Mouse (Mus musculus): Measurements from ENCODE around the gene Cars. TPM values are rescaled to one million over a fixed set of nuclear protein-coding genes. Genes with fewer than 3 reads are reported as not detected.
"Not testable (repeated sequence)": the region's sequence is repeated elsewhere in the genome, so short reads cannot be mapped to it uniquely, and the experiment has no call there.

Gene Cars
- total RNA-seq (2021): 10 to 100 TPM; 44.1 to 45.0 TPM
- long read RNA-seq, experiment 1, transcript Cars-202 (22 exons, 2,462 nt): major isoform, 23 of 36 reads
- long read RNA-seq, experiment 1, partial matches to known transcripts: 4 of 36 reads
- long read RNA-seq, experiment 1, other reads (novel, unspliced or antisense): 6 of 36 reads
- long read RNA-seq, experiment 2, transcript Cars-201 (23 exons, 3,222 nt): minor isoform, 6 of 67 reads
- long read RNA-seq, experiment 2, transcript Cars-202 (22 exons, 2,462 nt): major isoform, 47 of 67 reads
- long read RNA-seq, experiment 2, partial matches to known transcripts: 7 of 67 reads
- long read RNA-seq, experiment 2, other reads (novel, unspliced or antisense): 7 of 67 reads

- DNase-seq (ENCODE audit: low spot score in 2 of 2): peak; percentile 72 to 88
These were observed at the start of gene Cars for GRCm38 (mm10) chr7:143599428-143600230. Gene Cars, minus strand, starts transcription at chr7:143600090.

GRCm38 (mm10) chr7:143649034-143649768 is 49.3 kb upstream of the Cars start, which contains the start of gene Tnfrsf22:
Gene Tnfrsf22, minus strand, starts transcription at chr7:143649661.
- DNase-seq (ENCODE audit: low spot score in 2 of 2): peak; percentile 42 to 54

GRCm38 (mm10) chr7:143643949-143644348 is 44.1 kb upstream of the Cars start:
- DNase-seq (ENCODE audit: low spot score in 2 of 2): not testable (repeated sequence)

GRCm38 (mm10) chr7:143636674-143637073 is 36.8 kb upstream of the Cars start:
- no peak for DNase-seq (ENCODE audit: low spot score in 2 of 2)

GRCm38 (mm10) chr7:143631503-143631902 is 31.6 kb upstream of the Cars start:
- no peak for DNase-seq (ENCODE audit: low spot score in 2 of 2)

- no peak for DNase-seq (ENCODE audit: low spot score in 2 of 2)
These were observed 29.6 kb upstream of the Cars start for GRCm38 (mm10) chr7:143629501-143629900.

- no peak for DNase-seq (ENCODE audit: low spot score in 2 of 2)
These were observed 28.6 kb upstream of the Cars start, which contains the start of gene Tnfrsf26 for GRCm38 (mm10) chr7:143628540-143628939. Gene Tnfrsf26, minus strand, starts transcription at chr7:143628722.

- DNase-seq (ENCODE audit: low spot score in 2 of 2): no peak
These were observed 27.8 kb upstream of the Cars start for GRCm38 (mm10) chr7:143627555-143628286.

- DNase-seq (ENCODE audit: low spot score in 2 of 2): no peak
These were observed 26.3 kb upstream of the Cars start for GRCm38 (mm10) chr7:143626178-143626577.

- no peak for DNase-seq (ENCODE audit: low spot score in 2 of 2)
These were observed 25.3 kb upstream of the Cars start for GRCm38 (mm10) chr7:143625151-143625550.

- no peak for DNase-seq (ENCODE audit: low spot score in 2 of 2)
These were observed 24.7 kb upstream of the Cars start for GRCm38 (mm10) chr7:143624561-143624960.

GRCm38 (mm10) chr7:143620951-143621350 is 21.1 kb upstream of the Cars start:
- no peak for DNase-seq (ENCODE audit: low spot score in 2 of 2)

GRCm38 (mm10) chr7:143614404-143615135 is 14.7 kb upstream of the Cars start:
- no peak for DNase-seq (ENCODE audit: low spot score in 2 of 2)

GRCm38 (mm10) chr7:143612215-143612614 is 12.3 kb upstream of the Cars start:
- DNase-seq (ENCODE audit: low spot score in 2 of 2): no peak

- DNase-seq (ENCODE audit: low spot score in 2 of 2): no peak
These were observed 5.4 kb upstream of the Cars start for GRCm38 (mm10) chr7:143605321-143605720.

- no peak for DNase-seq (ENCODE audit: low spot score in 2 of 2)
These were observed 5.0 kb upstream of the Cars start for GRCm38 (mm10) chr7:143604889-143605288.

GRCm38 (mm10) chr7:143601705-143602104 is 1.8 kb upstream of the Cars start:
- no peak for DNase-seq (ENCODE audit: low spot score in 2 of 2)

- no peak for DNase-seq (ENCODE audit: low spot score in 2 of 2)
These were observed 396 bp upstream of the Cars start for GRCm38 (mm10) chr7:143600231-143600740.

- no peak for DNase-seq (ENCODE audit: low spot score in 2 of 2)
These were observed 5.0 kb downstream of the Cars start for GRCm38 (mm10) chr7:143594865-143595264.

- no peak for DNase-seq (ENCODE audit: low spot score in 2 of 2)
These were observed 7.6 kb downstream of the Cars start for GRCm38 (mm10) chr7:143592255-143592654.

Measured in adrenal gland, postnatal 4 days (tissue).